Mouse (Mus musculus): Measurements from ENCODE around the gene Gm5134. TPM values are rescaled to one million over a fixed set of nuclear protein-coding genes. Genes with fewer than 3 reads are reported as not detected.

The Gm5134 gene
- total and polyA plus RNA-seq, 3 experiments = not detected

DNA sequence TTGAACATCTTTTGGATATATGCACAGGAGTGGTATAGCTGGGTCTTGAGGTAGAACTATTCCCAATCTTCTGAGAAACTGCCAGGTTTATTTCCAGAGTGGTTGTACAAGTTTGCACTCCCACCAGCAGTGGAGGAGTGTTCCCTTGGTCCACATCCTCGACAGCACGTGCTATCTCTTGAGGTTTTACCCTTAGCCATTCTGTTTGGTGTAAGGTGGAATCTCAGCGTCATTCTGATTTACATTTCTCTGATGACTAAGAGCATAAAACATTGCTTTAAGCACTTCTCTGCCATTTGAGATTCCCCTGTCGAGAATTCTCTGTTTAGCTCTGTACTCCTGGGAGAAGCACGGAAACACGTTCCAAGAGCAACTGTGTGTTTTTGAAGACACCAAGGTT is 58.6 kb downstream of the Gm5134 start:
- H3K36me3 ChIP-seq (ENCODE audit: control insufficient read depth in 1 of 2, insufficient read depth in 2 of 2, low read length in 2 of 2) = no peaks in the 10 kb centered on the region
- no peaks in the 10 kb centered on the region for H3K9me3 ChIP-seq (replicated peaks; ENCODE audit: insufficient read depth, low read length)
- no peaks in the 10 kb centered on the region for H3K4me1 ChIP-seq (ENCODE audit: control insufficient read depth in 1 of 2, insufficient read depth in 2 of 2, low read length in 2 of 2)
- no peak overlapping the region for H3K27ac ChIP-seq (ENCODE audit: control insufficient read depth, low read depth, low read length)
- H3K79me2 ChIP-seq (ENCODE audit: control insufficient read depth, insufficient read depth, low read length, poor library complexity) = no peaks in the 10 kb centered on the region
- H3K4me3 ChIP-seq (ENCODE audit: control insufficient read depth in 1 of 2, insufficient read depth in 1 of 2, low read depth in 2 of 2, low read length in 2 of 2) = no peak overlapping the region
- DNase-seq (ENCODE audit: low read depth, low spot score) = no peak
- H3K27me3 ChIP-seq (ENCODE audit: control insufficient read depth in 1 of 2, insufficient read depth in 2 of 2, low read length in 2 of 2) = peaks cover 0 to 3% of the 10 kb centered on the region in 2 experiments; a peak in 1 of 4 replicates
- no peak for TF ChIP-seq CHD1 (IDR thresholded peaks at IDR 0.05; ENCODE audit: low read depth, low read length)
- no peak for TF ChIP-seq TBP (IDR thresholded peaks at IDR 0.05; ENCODE audit: low read depth, low read length)
- TF ChIP-seq E2F4 (IDR thresholded peaks at IDR 0.05; ENCODE audit: borderline replicate concordance, low read depth, low read length) = no peak
- no peak for TF ChIP-seq TCF12 (IDR thresholded peaks at IDR 0.05; ENCODE audit: low read depth, low read length)
- TF ChIP-seq TAL1 (IDR thresholded peaks at IDR 0.05; ENCODE audit: low read length) = no peak
- no peak overlapping the region for H3K9ac ChIP-seq (ENCODE audit: control insufficient read depth, low read depth, low read length, poor library complexity, severe bottlenecking)

DNA sequence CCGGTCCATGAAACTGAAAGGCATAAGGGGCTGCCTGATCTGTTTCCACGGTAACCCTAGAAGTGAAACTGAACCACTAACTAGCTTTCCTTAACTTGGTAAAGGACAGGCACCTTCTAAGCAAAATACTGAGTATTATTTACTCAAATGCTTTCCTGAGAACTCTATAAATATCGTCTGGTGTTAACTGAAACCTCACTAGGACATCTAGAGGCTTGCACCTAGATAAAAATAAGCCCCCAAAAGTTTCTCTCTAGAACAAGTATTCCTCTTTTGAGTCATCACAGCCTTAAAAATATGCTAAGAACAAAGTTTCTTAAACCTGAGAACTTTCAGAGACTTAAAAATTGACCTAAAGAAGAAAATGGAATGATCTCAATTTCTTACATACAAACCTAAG is 62.6 kb downstream of the Gm5134 start:
- Histone ChIP-seq H3K27ac (ENCODE audit: control insufficient read depth, low read depth, low read length) (no peak overlapping the region), H3K9ac (ENCODE audit: control insufficient read depth, low read depth, low read length, poor library complexity, severe bottlenecking) (no peak overlapping the region), H3K9me3 (replicated peaks; ENCODE audit: insufficient read depth, low read length) (no peaks in the 10 kb centered on the region), H3K36me3 (ENCODE audit: control insufficient read depth in 1 of 2, insufficient read depth in 2 of 2, low read length in 2 of 2) (no peaks in the 10 kb centered on the region), H3K4me1 (ENCODE audit: control insufficient read depth in 1 of 2, insufficient read depth in 2 of 2, low read length in 2 of 2) (peaks cover 0 to 2% of the 10 kb centered on the region in 2 experiments; a peak in 1 of 4 replicates), H3K4me3 (ENCODE audit: control insufficient read depth in 1 of 2, insufficient read depth in 1 of 2, low read depth in 2 of 2, low read length in 2 of 2) (no peak overlapping the region), H3K27me3 (ENCODE audit: control insufficient read depth in 1 of 2, insufficient read depth in 2 of 2, low read length in 2 of 2) (peaks cover 0 to 3% of the 10 kb centered on the region in 2 experiments; a peak in 1 of 4 replicates), H3K79me2 (ENCODE audit: control insufficient read depth, insufficient read depth, low read length, poor library complexity) (no peaks in the 10 kb centered on the region)
- no peak for DNase-seq (ENCODE audit: low read depth, low spot score)
- TF ChIP-seq CHD2 (IDR thresholded peaks at IDR 0.05; ENCODE audit: low read length) = no peak

DNA sequence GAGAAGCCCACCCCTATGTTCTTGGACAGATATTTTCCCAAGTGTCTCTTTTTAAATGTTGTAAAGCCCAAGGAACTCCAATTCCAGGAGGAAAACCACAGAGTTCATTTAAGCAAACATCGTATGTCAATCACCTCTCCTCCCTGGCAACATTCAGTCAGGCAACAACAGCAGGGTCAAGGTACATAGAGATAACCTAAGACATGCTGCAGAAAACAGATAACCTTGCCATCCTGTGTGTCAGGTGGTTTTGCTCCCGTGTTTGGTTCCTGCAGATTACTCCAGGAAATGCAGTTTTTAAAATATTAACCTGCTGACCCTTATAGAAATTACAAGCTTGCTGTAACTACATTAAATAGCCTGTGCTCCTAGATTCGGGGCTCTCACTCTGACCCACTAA is 67.4 kb downstream of the Gm5134 start:
- TF ChIP-seq SMC3 (IDR thresholded peaks at IDR 0.05; ENCODE audit: low read depth, low read length) = no peak
- TF ChIP-seq EP300 (IDR thresholded peaks at IDR 0.05; ENCODE audit: low read depth in 1 of 2, low read length in 2 of 2) = peak in 1 of 2 experiments; percentile 55; a peak in 2 of 4 replicates
- TF ChIP-seq TAL1 (IDR thresholded peaks at IDR 0.05; ENCODE audit: low read length) = peak; percentile 66
- no peak for TF ChIP-seq CHD2 (IDR thresholded peaks at IDR 0.05; ENCODE audit: low read length)
- no peak for TF ChIP-seq MEF2A (IDR thresholded peaks at IDR 0.05; ENCODE audit: extremely low read depth, insufficient replicate concordance, low read depth, low read length, poor library complexity, severe bottlenecking)
- TF ChIP-seq ZNF384 (IDR thresholded peaks at IDR 0.05; ENCODE audit: low read depth, low read length) = no peak
- no peak for TF ChIP-seq ZKSCAN1 (IDR thresholded peaks at IDR 0.05; ENCODE audit: low read depth, low read length)
- TF ChIP-seq MAFK (IDR thresholded peaks at IDR 0.05; ENCODE audit: borderline replicate concordance, low read depth, low read length) = no peak
- no peak for TF ChIP-seq MYC (IDR thresholded peaks at IDR 0.05; ENCODE audit: low read depth, low read length)
- TF ChIP-seq GABPA (IDR thresholded peaks at IDR 0.05; ENCODE audit: low read depth, low read length) = no peak
- no peak for TF ChIP-seq CHD1 (IDR thresholded peaks at IDR 0.05; ENCODE audit: low read depth, low read length)
- 0 out of 2 replicates have a peak, but pooled peaks have one; percentile 8 for TF ChIP-seq GATA1 (IDR thresholded peaks at IDR 0.05; ENCODE audit: low read depth, low read length)
- TF ChIP-seq ETS1 (IDR thresholded peaks at IDR 0.05; ENCODE audit: low read depth, low read length) = 0 out of 2 replicates have a peak, but pooled peaks have one; percentile 22
- no peak for TF ChIP-seq RCOR1 (IDR thresholded peaks at IDR 0.05; ENCODE audit: low read depth, low read length)
- no peak for TF ChIP-seq POLR2AphosphoS2 (IDR thresholded peaks at IDR 0.05; ENCODE audit: low read length)
- TF ChIP-seq RAD21 (IDR thresholded peaks at IDR 0.05; ENCODE audit: low read depth, low read length) = no peak
- TF ChIP-seq USF1 (IDR thresholded peaks at IDR 0.05; ENCODE audit: low read depth, low read length) = peak; percentile 35; the same call in 1 of the 2 replicates
- no peak for TF ChIP-seq CTCF (IDR thresholded peaks at IDR 0.05 in 2 of 3, conservative IDR thresholded peaks at IDR 0.05 in 1 of 3; ENCODE audit: control insufficient read depth in 1 of 3, insufficient read depth in 1 of 3, low read depth in 2 of 3, low read length in 3 of 3, poor library complexity in 1 of 3, severe bottlenecking in 1 of 3)
- peak; percentile 73; the same call in 1 of the 2 replicates for TF ChIP-seq TCF12 (IDR thresholded peaks at IDR 0.05; ENCODE audit: low read depth, low read length)
- Histone ChIP-seq H3K36me3 (ENCODE audit: control insufficient read depth in 1 of 2, insufficient read depth in 2 of 2, low read length in 2 of 2) (no peaks in the 10 kb centered on the region), H3K27me3 (ENCODE audit: control insufficient read depth in 1 of 2, insufficient read depth in 2 of 2, low read length in 2 of 2) (no peaks in the 10 kb centered on the region), H3K27ac (ENCODE audit: control insufficient read depth, low read depth, low read length) (no peak overlapping the region), H3K9me3 (replicated peaks; ENCODE audit: insufficient read depth, low read length) (no peaks in the 10 kb centered on the region), H3K4me1 (ENCODE audit: control insufficient read depth in 1 of 2, insufficient read depth in 2 of 2, low read length in 2 of 2) (peaks cover 0 to 4% of the 10 kb centered on the region in 2 experiments; a peak in 1 of 4 replicates), H3K79me2 (ENCODE audit: control insufficient read depth, insufficient read depth, low read length, poor library complexity) (no peaks in the 10 kb centered on the region), H3K4me3 (ENCODE audit: control insufficient read depth in 1 of 2, insufficient read depth in 1 of 2, low read depth in 2 of 2, low read length in 2 of 2) (no peak overlapping the region), H3K9ac (ENCODE audit: control insufficient read depth, low read depth, low read length, poor library complexity, severe bottlenecking) (no peak overlapping the region)
- DNase-seq (ENCODE audit: low read depth, low spot score) = no peak
